Mouse (Mus musculus) testis, adult 2 months (tissue): ENCODE data around the gene Dpp6. TPM values are rescaled to one million over a fixed set of nuclear protein-coding genes. Genes with fewer than 3 reads are reported as not detected.

Source experiments
- H3K27ac ChIP-seq: fragments of 200-500 bp; 2 replicates; pipeline ENCODE4 v1.5.1; 2012; ENCODE audit warnings: low read depth, low read length; ENCODE audit not compliant: control insufficient read depth, insufficient read depth
- H3K27me3 ChIP-seq: fragments of 200-500 bp; 2 replicates; pipeline ENCODE4 v1.6.1; 2012; ENCODE audit warnings: mild to moderate bottlenecking, low read length, moderate library complexity; ENCODE audit not compliant: control insufficient read depth, insufficient read depth
- H3K36me3 ChIP-seq: fragments of 200-500 bp; 2 replicates; pipeline ENCODE4 v1.6.1; 2012; ENCODE audit warnings: mild to moderate bottlenecking, low read length; ENCODE audit not compliant: control insufficient read depth, insufficient read depth
- H3K4me1 ChIP-seq: fragments of 200-500 bp; 2 replicates; pipeline ENCODE4 v1.6.1; 2012; ENCODE audit warnings: low read length; ENCODE audit not compliant: control insufficient read depth, insufficient read depth
- H3K4me3 ChIP-seq: fragments of 200-500 bp; 2 replicates; pipeline ENCODE4 v1.5.1; 2012; ENCODE audit warnings: low read depth, mild to moderate bottlenecking, low read length, moderate library complexity, mixed read lengths; ENCODE audit not compliant: control insufficient read depth
- CTCF ChIP-seq: fragments of 200-500 bp; IDR thresholded peaks from 2 replicates; pipeline ENCODE4 v1.5.1; 2012; ENCODE audit warnings: low read depth, mild to moderate bottlenecking, inconsistent platforms, low read length, moderate library complexity; ENCODE audit not compliant: control insufficient read depth, insufficient read depth, insufficient replicate concordance
- POLR2A ChIP-seq: fragments of 200-500 bp; IDR thresholded peaks from 2 replicates; pipeline ENCODE4 v1.6.1; 2012; ENCODE audit warnings: low read depth, mild to moderate bottlenecking, inconsistent platforms, low read length, moderate library complexity; ENCODE audit not compliant: control insufficient read depth
- polyA plus RNA-seq: library from polyadenylated mRNA; depleted of rRNA; stranded (reverse); fragments of >200 nt; gene quantifications from 2 replicates; pipeline ENCODE4 v1.2.3, GENCODE M21; 2012

Gene Dpp6
- polyA plus RNA-seq, 1 experiment: 8.3 TPM

DNA sequence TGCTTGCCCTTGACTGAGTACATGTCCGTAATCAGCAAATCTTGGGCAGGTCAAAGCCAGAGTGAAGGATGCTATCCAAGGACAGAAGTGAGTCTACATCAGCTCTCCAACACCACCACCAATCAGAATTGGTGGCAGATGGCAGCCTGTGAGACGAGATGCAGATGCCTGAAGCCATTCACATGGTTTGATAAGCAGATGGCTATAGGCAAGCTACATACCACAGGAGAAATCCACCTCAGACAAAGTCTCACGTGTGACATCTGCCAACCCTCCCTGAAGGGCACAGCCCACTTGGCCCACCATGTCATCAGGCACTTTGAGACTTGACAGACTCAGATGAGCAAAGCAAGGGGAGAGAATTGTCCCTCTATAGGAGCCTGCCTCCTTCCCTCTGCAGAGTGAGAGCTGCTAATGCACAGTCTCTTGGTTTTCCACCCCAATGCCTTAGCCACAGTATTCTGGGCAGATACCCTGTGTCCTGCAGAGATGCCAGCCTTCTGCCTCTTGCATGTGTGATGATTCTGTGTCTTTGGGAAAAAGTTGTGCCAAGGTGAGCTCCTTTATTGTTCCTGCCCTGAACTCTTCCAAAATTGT lies 607.6 kb downstream of the Dpp6 start:
- TF ChIP-seq CTCF (no peak), POLR2A (no peak)
- Histone ChIP-seq H3K4me1 (no peaks in the 10 kb centered on the region), H3K4me3 (no peak overlapping the region), H3K36me3 (no peaks in the 10 kb centered on the region), H3K27me3 (no peaks in the 10 kb centered on the region), H3K27ac (no peak overlapping the region)

DNA sequence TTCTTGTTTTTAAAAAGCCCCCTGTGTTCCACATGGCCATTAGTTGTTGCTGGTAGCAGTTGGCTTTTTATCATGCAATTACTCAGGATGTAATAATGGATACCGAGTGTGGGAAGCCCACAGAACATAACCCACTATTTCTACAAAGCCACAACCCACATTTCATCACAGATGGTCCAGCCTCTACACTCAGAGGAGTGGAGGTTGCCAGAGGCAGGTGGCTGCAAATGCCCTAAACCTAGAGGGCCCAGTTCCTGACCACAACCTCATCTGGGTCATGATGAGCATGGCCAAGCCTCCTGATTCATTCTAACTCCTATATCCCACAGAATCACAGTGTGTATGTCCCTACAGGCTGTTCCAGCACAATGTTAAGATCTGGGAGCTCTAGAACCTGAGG lies 609.2 kb downstream of the Dpp6 start:
- TF ChIP-seq CTCF (no peak), POLR2A (no peak)
- no peaks in the 10 kb centered on the region for H3K4me1 ChIP-seq
- H3K27me3 ChIP-seq: no peaks in the 10 kb centered on the region
- H3K4me3 ChIP-seq: no peak overlapping the region
- H3K36me3 ChIP-seq: no peaks in the 10 kb centered on the region
- no peak overlapping the region for H3K27ac ChIP-seq

DNA sequence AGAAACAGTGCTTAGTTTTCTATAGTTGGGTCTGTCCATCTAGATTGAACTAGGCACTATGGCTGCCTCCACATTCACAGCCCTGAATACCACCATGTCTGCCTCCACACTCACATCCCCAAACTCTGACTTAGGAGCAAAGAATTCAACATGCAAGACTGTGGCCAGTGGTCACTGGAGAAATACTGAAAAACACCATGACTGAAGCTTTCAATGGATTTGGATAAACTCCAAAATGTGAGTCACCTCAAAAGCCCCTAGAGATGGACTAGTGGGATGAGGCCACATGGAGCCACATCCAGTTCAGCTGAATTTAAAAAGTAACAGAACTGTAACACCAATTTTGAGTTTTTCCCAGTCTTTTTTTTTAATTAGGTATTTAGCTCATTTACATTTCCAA lies 616.6 kb downstream of the Dpp6 start:
- TF ChIP-seq CTCF (no peak), POLR2A (no peak)
- Histone ChIP-seq H3K27me3 (no peaks in the 10 kb centered on the region), H3K27ac (no peak overlapping the region), H3K4me1 (no peaks in the 10 kb centered on the region), H3K36me3 (no peaks in the 10 kb centered on the region), H3K4me3 (no peak overlapping the region)

DNA sequence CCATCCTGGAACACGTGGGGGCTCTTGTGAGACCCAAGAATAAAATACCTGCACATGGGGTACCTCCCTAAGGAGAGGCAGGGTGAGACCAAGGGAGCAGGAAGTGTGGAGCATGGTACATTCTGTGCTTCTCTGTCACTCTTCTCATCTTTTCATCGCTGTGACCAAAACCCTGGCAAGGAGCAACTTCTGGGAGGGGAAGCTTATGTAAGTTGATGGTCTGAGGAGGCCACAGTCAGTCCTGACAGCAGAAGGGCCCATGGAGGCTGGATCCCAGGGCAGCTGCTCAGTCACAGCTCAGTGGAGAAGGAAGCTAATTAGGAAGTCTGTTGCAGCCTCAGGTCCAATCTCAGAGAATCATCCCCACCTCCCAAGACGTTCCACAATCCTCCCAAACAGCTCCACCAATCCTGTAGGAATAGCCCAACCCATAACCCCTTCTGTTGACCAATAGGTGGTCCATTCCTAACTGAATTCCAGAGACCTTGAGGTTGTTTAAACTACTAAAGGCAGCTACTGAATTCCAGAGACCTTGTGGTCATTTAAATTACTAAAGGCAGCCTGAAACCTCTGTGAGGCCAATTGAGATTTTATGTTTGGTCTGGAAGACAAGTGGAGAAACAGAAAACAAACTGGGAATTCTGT lies 636.3 kb downstream of the Dpp6 start:
- TF ChIP-seq POLR2A: no peak
- no peak for TF ChIP-seq CTCF
- Histone ChIP-seq H3K4me3 (no peak overlapping the region), H3K36me3 (no peaks in the 10 kb centered on the region), H3K4me1 (no peaks in the 10 kb centered on the region), H3K27me3 (no peaks in the 10 kb centered on the region), H3K27ac (no peak overlapping the region)

DNA sequence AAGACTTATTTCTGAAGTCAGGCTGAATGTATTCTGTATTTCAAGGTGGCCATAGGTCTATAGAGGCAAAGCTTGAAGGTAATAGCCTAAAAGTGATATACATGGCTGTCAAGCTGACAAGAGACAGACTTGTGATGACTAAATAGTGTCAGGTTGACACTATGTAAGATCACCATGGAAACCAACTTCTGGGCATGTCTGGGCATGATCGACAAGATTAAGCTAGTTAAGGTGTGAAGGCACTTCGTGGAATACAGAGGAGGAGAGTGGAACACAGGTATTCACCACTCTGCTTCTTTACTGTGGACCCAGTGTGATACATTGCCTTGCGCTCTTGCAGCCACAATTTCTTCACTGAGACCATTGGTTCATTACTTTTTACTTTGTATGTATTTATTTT lies 637.4 kb downstream of the Dpp6 start:
- Histone ChIP-seq H3K36me3 (no peaks in the 10 kb centered on the region), H3K4me1 (no peaks in the 10 kb centered on the region), H3K27ac (no peak overlapping the region), H3K4me3 (no peak overlapping the region), H3K27me3 (no peaks in the 10 kb centered on the region)
- TF ChIP-seq CTCF (no peak), POLR2A (no peak)

DNA sequence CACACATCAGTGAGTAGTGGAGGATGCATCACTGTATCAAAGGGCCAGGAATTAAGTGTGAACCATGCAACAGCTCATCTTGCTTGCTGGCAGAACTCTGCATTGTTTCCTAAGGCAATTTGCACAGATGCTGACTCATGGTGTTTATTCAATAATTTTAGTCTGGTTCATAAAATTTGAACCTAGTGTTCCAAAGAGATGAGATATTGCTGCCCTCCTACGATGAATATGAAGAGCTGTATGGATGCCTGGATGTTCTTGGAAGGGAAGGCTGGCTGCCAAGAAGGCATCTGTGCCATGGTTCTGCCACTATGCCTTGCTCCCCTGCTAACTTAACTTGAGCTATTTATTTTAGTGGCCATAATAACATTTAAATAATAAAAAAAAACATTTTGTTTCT lies 640.0 kb downstream of the Dpp6 start:
- H3K27me3 ChIP-seq: no peaks in the 10 kb centered on the region
- no peak for TF ChIP-seq POLR2A
- no peak for TF ChIP-seq CTCF
- H3K27ac ChIP-seq: no peak overlapping the region
- no peaks in the 10 kb centered on the region for H3K36me3 ChIP-seq
- no peaks in the 10 kb centered on the region for H3K4me1 ChIP-seq
- H3K4me3 ChIP-seq: no peak overlapping the region

DNA sequence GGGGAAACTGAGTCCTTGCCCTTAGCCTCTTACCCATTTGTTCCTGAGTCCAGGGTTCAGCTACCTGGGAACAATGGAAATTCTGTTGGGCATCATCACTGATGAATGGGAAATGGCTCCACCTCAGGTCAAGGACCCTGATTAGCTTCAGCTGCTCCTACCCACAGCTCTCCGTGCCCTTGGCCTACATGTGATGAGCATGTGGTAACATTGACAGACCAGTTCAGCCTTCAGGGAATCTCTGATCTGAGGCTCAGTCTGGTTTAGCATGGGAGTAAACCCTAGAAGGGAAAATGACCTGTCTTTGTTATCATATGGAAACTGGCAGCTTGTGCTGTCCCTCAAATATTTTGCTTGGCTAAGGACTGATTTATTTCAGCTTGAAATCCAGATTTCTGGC lies 640.7 kb downstream of the Dpp6 start:
- no peak overlapping the region for H3K4me3 ChIP-seq
- H3K27ac ChIP-seq: no peak overlapping the region
- no peaks in the 10 kb centered on the region for H3K36me3 ChIP-seq
- no peaks in the 10 kb centered on the region for H3K27me3 ChIP-seq
- TF ChIP-seq POLR2A: no peak
- no peak for TF ChIP-seq CTCF
- no peaks in the 10 kb centered on the region for H3K4me1 ChIP-seq
